Mouse (Mus musculus) layer of hippocampus, postnatal 36 days (tissue): ENCODE measurements at regions not wholly inside any gene's neighbourhood (a gene's known extent, or its start where the extent isn't known, plus 50 kb on each side); places are given as distances from the start of the nearest gene placed in this dataset.

ENCODE experiments used
- DNase-seq, 2 experiments: peaks; one replicate each; pipeline ENCODE4 v3.0.0; 2022

DNA sequence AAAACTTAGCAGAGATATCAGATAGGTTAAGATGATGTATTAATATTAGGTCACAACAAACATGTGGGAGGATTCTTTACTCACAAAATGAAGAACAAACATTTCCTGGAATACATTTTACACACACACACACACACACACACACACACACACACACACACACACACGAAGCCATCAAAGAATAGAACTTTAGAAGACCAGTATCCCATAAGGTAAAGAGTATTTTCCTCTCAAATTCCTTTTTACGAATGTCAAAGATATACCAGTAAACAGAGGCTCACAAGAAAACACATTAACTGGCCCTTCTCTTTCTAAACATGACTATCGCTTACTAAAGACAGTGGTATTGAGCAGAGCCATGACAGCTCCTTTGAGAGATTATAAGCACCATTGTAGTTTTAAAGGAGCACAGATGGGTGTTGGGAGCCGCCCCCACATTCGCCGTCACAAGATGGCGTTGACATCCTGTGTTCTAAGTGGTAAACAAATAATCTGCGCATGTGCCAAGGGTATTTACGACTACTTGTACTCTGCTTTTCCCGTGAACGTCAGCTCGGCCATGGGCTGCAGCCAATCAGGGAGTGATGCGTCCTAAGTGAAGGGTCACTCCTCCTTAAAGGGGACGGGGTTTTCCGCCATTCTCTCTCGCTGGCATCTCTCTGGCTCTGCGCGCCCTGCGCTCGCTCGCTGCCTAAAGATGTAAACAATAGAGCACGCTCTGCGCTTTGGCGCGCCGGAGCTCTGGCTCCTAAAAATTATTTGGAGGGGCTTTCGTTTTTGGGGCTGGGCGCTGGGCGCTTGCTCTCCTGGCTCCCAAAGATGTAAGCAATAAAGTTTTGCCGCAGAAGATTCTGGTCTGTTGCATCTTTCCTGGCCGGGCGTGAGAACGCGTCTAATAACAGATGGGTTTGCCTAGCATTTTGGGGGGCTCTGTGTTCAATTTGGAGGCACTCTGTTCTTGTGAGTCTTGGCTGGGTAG is 160.0 kb downstream of the Csl start:
- DNase-seq, result peak; percentile 26 to 33

DNA sequence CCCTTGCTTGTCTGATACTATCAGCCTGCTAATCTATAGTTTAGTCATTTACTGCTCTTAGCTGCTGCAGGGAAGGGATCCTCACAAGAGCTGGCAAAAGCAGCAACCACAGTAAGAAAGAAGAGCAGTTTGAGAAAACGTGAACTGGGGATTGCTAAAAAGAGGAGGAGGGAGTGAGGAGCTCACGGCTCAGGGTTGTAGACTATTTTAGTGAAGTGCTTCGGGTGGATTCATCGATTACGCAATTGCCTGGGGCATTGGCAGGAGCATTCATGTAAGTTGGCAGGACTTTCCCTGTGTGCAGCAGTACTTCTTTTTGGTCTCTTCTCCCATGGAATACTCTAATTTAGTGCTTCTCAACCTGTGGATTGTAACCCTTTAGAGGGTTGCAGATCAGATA is 157.1 kb downstream of the Csl start:
- no peak for DNase-seq

GRCm38 (mm10) chr10:99604172-99604571 is 155.3 kb downstream of the Csl start:
- DNase-seq, result no peak

- no peak for DNase-seq
These were observed 151.0 kb downstream of the Csl start for GRCm38 (mm10) chr10:99608477-99608876.

DNA sequence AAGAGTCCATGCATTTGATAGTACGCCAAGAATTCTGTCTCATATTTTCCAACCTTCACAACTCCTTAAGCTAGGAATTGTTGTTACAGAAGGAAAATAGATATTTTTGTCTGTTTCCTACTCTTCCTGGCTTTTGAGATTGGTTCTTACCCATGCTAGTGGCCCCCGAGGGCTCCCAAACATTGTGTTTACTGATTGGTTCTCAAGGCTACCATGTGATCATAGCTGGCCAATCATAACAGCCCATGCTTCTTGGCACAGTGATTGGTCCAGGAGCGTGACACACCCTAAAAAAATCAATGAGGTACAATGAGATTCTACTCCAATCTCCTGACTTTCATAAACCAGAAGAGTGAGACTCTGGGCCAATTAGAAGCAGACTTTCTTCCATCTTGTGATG is 150.0 kb downstream of the Csl start:
- DNase-seq, result no peak

GRCm38 (mm10) chr10:99610890-99611289 is 148.6 kb downstream of the Csl start:
- DNase-seq, result no peak

DNA sequence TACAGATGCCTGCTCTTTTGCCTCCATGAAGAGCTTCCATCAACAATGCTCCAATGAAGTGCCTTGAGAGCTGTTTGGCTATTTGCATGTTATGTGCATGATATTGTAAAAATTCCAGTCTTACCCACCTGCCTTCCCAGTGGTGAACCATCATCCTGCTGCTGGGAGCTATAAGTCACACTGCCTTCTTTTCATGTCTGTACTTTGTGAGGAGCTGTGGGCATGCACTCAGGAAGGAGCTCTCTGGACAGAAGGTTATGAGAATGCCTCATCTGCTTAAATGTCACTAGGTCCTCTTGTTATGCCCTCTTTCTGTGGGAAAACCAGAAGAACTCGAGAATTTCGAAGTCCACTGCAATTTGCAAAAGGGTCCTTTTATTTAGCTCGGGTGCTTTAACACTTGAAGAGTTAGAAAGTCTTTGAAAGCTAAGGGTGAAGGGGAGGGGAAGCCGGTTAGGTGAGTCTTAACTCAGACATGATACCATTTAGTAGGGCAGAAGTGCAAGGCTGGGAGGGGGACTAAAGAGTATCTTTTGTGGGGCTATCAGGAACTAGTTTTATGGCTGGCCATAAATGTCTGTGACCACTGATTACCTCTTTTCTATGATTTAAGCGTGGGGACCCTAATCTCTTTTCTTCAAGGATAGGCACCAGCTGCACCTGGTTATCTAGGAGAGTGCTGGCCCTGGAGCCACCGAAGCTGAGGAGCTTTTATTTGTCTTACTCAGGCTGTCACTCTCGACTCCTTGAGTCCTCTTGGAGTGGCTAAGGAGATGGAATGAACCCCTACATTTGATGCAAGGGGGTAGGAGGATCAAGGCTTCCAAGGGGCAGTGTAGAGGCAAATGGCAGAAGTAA is 144.8 kb downstream of the Csl start:
- no peak for DNase-seq

- no peak for DNase-seq
These were observed 144.1 kb downstream of the Csl start for GRCm38 (mm10) chr10:99615371-99615770.

- DNase-seq, result peak; percentile 80 to 83
These were observed 143.7 kb downstream of the Csl start for GRCm38 (mm10) chr10:99615779-99616178.

GRCm38 (mm10) chr10:99617623-99618022 is 141.8 kb downstream of the Csl start:
- DNase-seq, result no peak

- peak; percentile 57 to 62 for DNase-seq
These were observed 139.9 kb downstream of the Csl start for GRCm38 (mm10) chr10:99619421-99620151.

GRCm38 (mm10) chr10:99620489-99620888 is 139.0 kb downstream of the Csl start:
- DNase-seq, result no peak

DNA sequence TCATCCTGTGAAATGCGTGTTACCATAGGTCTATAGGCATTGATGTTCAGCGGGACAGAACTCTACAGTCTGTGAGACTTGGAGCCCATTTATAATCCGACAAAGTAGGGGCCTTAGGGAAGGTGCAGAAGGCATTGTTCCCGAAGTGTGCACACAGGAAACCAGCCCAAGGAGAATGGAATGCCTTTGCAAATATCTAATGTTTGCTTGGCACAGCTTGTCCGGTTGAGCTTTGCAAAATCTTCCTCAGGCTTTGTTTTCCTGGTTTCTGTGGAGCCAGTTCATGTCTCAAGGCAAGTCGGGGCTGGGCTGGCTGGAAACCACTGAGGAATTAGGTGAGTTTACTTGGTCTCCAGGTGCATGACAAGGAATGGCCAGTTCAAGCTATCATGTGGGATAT is 132.1 kb downstream of the Csl start:
- DNase-seq, result no peak

DNA sequence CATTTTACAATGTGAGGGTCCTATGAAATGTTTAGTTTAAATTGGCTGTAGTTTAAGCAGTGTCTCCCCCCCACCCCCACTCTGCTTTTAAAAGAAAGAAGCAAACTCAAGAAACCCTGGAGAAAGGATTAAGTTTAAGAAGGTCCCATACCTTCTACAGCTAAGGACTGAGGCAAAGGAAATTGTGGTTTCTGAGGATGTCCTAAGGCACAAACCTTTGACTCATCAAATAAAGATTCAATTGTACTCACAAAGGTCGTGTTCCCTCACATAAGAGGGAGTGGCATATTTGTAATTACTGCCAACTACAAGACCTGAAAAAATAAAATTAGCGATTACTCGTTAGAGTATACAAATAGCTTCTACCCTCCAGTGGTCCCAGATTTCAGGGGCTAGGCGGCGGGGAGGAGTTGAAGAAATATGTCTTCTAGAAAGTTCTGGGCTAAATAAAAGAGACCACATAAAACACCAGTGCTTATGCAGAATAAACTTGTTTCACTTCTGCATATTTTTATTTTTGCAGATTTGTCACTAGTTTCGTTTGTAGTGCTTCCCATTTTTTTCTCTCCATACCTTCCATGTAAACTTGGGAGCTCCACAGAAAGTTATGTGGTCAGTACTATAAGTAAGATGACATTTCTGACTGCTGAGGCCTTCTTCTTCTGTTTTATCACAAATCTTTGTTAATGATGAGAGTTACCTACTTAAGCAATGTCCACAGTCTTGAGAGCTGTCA is 127.0 kb downstream of the Csl start:
- no peak for DNase-seq

GRCm38 (mm10) chr10:99635796-99636195 is 123.7 kb downstream of the Csl start:
- no peak for DNase-seq

- no peak for DNase-seq
These were observed 120.4 kb downstream of the Csl start for GRCm38 (mm10) chr10:99639022-99639421.

- no peak for DNase-seq
These were observed 120.0 kb downstream of the Csl start for GRCm38 (mm10) chr10:99639469-99639868.

- peak; percentile 46 to 56 for DNase-seq
These were observed 117.7 kb downstream of the Csl start for GRCm38 (mm10) chr10:99641784-99642183.

GRCm38 (mm10) chr10:99642201-99642827 is 117.1 kb downstream of the Csl start:
- DNase-seq, result no peak

DNA sequence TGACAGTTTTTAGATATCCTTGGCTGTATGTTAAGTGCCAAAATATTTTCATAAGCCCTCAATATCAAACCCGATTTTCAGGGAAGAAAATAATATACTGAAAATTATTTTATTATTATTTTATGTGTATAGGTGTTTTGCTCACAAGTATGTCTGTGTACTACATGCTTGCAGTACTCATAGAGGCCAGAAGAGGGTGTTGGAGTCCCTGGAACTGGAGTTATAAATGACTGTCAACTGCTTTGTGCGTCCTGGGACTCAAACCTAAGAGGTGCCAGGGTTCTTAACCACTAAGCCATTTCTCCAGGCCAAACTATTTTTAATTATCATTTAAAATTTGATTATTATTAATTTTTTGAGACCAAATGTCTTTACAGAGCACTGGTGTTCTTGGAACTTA is 114.5 kb downstream of the Csl start:
- no peak for DNase-seq

- no peak for DNase-seq
These were observed 107.4 kb downstream of the Csl start for GRCm38 (mm10) chr10:99652011-99652410.
